Mouse (Mus musculus) embryo, embryonic 9.5 days (tissue): ENCODE results near the gene Vmn2r78.
"Not testable (repeated sequence)": the region's sequence is repeated elsewhere in the genome, so short reads cannot be mapped to it uniquely, and the experiment has no call there.

Experiments used
- DNase-seq: peaks from one replicate; pipeline ENCODE4 v3.0.0-alpha.2; 2017; ENCODE audit errors: extremely low spot score

The Vmn2r78 gene

GRCm38 (mm10) chr7:86914794-86915193 is at the start of gene Vmn2r78:
Vmn2r78 (plus strand) TSS chr7:86915094.
- not testable (repeated sequence) for DNase-seq

GRCm38 (mm10) chr7:86889470-86890469 is 25.1 kb upstream of the Vmn2r78 start:
- DNase-seq, result no peak

GRCm38 (mm10) chr7:86937288-86937687 is 22.4 kb downstream of the Vmn2r78 start:
- no peak for DNase-seq

- no peak for DNase-seq
Measured at GRCm38 (mm10) chr7:86994700-86995099, 79.8 kb downstream of the Vmn2r78 start.

GRCm38 (mm10) chr7:86995815-86996214 is 80.9 kb downstream of the Vmn2r78 start, which contains the start of gene Vmn2r79:
Vmn2r79 (plus strand) TSS chr7:86996115.
- DNase-seq, result not testable (repeated sequence)
